Mouse (Mus musculus) hindbrain, embryonic 11.5 days (tissue): ENCODE measurements at regions not wholly inside any gene's neighbourhood (a gene's known extent, or its start where the extent isn't known, plus 50 kb on each side); places are given as distances from the start of the nearest gene placed in this dataset.

Source experiments
- ATAC-seq: fragments of 200-750 bp; cut with Nextera tagmentation; 2 replicates; pipeline ENCODE4 v1.8.0; 2017; ENCODE audit warnings: mild to moderate bottlenecking, moderate TSS enrichment, moderate library complexity; ENCODE audit not compliant: low FRiP score
- DNase-seq: peaks from one replicate; pipeline ENCODE4 v3.0.0-alpha.2; 2015; ENCODE audit warnings: low spot score
- H3K27ac ChIP-seq: fragments of 300-500 bp; sonication (generic); 2 replicates; pipeline ENCODE4 v1.5.1; 2014; ENCODE audit warnings: mild to moderate bottlenecking, low read depth, low read length
- H3K27me3 ChIP-seq: fragments of 300-500 bp; sonication (generic); 2 replicates; pipeline ENCODE4 v1.6.1; 2014; ENCODE audit warnings: mild to moderate bottlenecking, low read length, moderate library complexity, mixed read lengths; ENCODE audit not compliant: control insufficient read depth, insufficient read depth
- H3K36me3 ChIP-seq: fragments of 300-500 bp; sonication (generic); 2 replicates; pipeline ENCODE4 v1.6.1; 2014; ENCODE audit warnings: mild to moderate bottlenecking, low read length, moderate library complexity, mixed read lengths; ENCODE audit not compliant: control insufficient read depth, insufficient read depth
- H3K4me1 ChIP-seq: fragments of 300-500 bp; sonication (generic); replicated peaks from 2 replicates; pipeline ENCODE4 v1.6.1; 2014; ENCODE audit warnings: low read length, mixed read lengths; ENCODE audit not compliant: control insufficient read depth, insufficient read depth
- H3K4me2 ChIP-seq: fragments of 300-500 bp; sonication (generic); replicated peaks from 2 replicates; pipeline ENCODE4 v1.6.1; 2014; ENCODE audit warnings: mild to moderate bottlenecking, low read depth, low read length
- H3K4me3 ChIP-seq: fragments of 300-500 bp; sonication (generic); 2 replicates; pipeline ENCODE4 v1.5.1; 2014; ENCODE audit warnings: low read depth, low read length
- H3K9ac ChIP-seq: fragments of 300-500 bp; sonication (generic); 2 replicates; pipeline ENCODE4 v1.6.1; 2014; ENCODE audit warnings: low read depth, low read length
- H3K9me3 ChIP-seq: fragments of 300-500 bp; sonication (generic); 2 replicates; pipeline ENCODE4 v1.6.1; 2016; ENCODE audit warnings: low read length; ENCODE audit not compliant: control insufficient read depth
- WGBS: fragments of 180-500 bp; shearing (Covaris S2); extraction: QIAGEN DNeasy Blood & Tissue Kit; methylation state at CpG from one replicate; pipeline ENCODE4 v1.1.7; 2014; 5-methylcytosine and 5-hydroxymethylcytosine counted together

GRCm38 (mm10) chr2:166252107-166252506, 96.6 kb upstream of the Sulf2 start:
- 88% methylated on average over 3 of the region's 3 CpGs for WGBS
- Histone ChIP-seq H3K9ac (no peak overlapping the region), H3K9me3 (no peaks in the 10 kb centered on the region), H3K27ac (no peak overlapping the region), H3K4me3 (no peak overlapping the region), H3K4me2 (no peak overlapping the region), H3K27me3 (no peaks in the 10 kb centered on the region), H3K4me1 (peaks cover 3% of the 10 kb centered on the region; the same call in 1 of the 2 replicates), H3K36me3 (no peaks in the 10 kb centered on the region)
- ATAC-seq: no peak
- DNase-seq: no peak

- no peak for DNase-seq
Measured at GRCm38 (mm10) chr2:166251421-166251820, 96.0 kb upstream of the Sulf2 start.

GRCm38 (mm10) chr2:166250571-166250970, 95.1 kb upstream of the Sulf2 start:
- no peak overlapping the region for H3K9ac ChIP-seq
- WGBS: 87% methylated on average over 10 of the region's 10 CpGs
- H3K27ac ChIP-seq: no peak overlapping the region
- no peaks in the 10 kb centered on the region for H3K27me3 ChIP-seq
- no peak overlapping the region for H3K4me3 ChIP-seq
- H3K4me1 ChIP-seq: peaks cover 3% of the 10 kb centered on the region; the same call in 1 of the 2 replicates
- H3K36me3 ChIP-seq: no peaks in the 10 kb centered on the region
- DNase-seq: no peak
- H3K9me3 ChIP-seq: no peaks in the 10 kb centered on the region
- no peak for ATAC-seq
- H3K4me2 ChIP-seq: no peak overlapping the region

More at GRCm38 (mm10) chr2:166251421-166251820, 96.0 kb upstream of the Sulf2 start:
- no peaks in the 10 kb centered on the region for H3K9me3 ChIP-seq
- no peak overlapping the region for H3K4me3 ChIP-seq
- H3K9ac ChIP-seq: no peak overlapping the region
- no peak overlapping the region for H3K27ac ChIP-seq
- no peak overlapping the region for H3K4me2 ChIP-seq
- ATAC-seq: no peak
- H3K27me3 ChIP-seq: no peaks in the 10 kb centered on the region
- 52% methylated on average over 5 of the region's 5 CpGs for WGBS
- H3K36me3 ChIP-seq: no peaks in the 10 kb centered on the region
- H3K4me1 ChIP-seq: peaks cover 3% of the 10 kb centered on the region; the same call in 1 of the 2 replicates

- no peak overlapping the region for H3K4me3 ChIP-seq
- H3K9ac ChIP-seq: no peak overlapping the region
- H3K9me3 ChIP-seq: no peaks in the 10 kb centered on the region
- peaks cover 3% of the 10 kb centered on the region; the same call in 1 of the 2 replicates for H3K4me1 ChIP-seq
- H3K36me3 ChIP-seq: no peaks in the 10 kb centered on the region
- no peak overlapping the region for H3K27ac ChIP-seq
- no peaks in the 10 kb centered on the region for H3K27me3 ChIP-seq
- H3K4me2 ChIP-seq: no peak overlapping the region
- DNase-seq (no peak), ATAC-seq (no peak)
- WGBS: 39% methylated on average over 7 of the region's 7 CpGs
Measured at GRCm38 (mm10) chr2:166249338-166249950, 94.0 kb upstream of the Sulf2 start.

- no peak overlapping the region for H3K27ac ChIP-seq
- H3K4me2 ChIP-seq: no peak overlapping the region
- no peaks in the 10 kb centered on the region for H3K9me3 ChIP-seq
- no peak for DNase-seq
- no peaks in the 10 kb centered on the region for H3K36me3 ChIP-seq
- ATAC-seq: no peak
- H3K9ac ChIP-seq: no peak overlapping the region
- no peak overlapping the region for H3K4me3 ChIP-seq
- 83% methylated on average over 16 of the region's 17 CpGs for WGBS
- H3K27me3 ChIP-seq: no peaks in the 10 kb centered on the region
- peaks cover 3% of the 10 kb centered on the region; the same call in 1 of the 2 replicates for H3K4me1 ChIP-seq
Measured at GRCm38 (mm10) chr2:166246401-166247189, 91.1 kb upstream of the Sulf2 start.

GRCm38 (mm10) chr2:166245219-166245618, 89.8 kb upstream of the Sulf2 start:
- Histone ChIP-seq H3K9me3 (no peaks in the 10 kb centered on the region), H3K36me3 (no peaks in the 10 kb centered on the region), H3K4me2 (no peak overlapping the region), H3K27me3 (no peaks in the 10 kb centered on the region), H3K27ac (no peak overlapping the region), H3K9ac (no peak overlapping the region), H3K4me3 (no peak overlapping the region), H3K4me1 (peaks cover 3% of the 10 kb centered on the region; the same call in 1 of the 2 replicates)
- 60% methylated on average over 8 of the region's 8 CpGs for WGBS
- no peak for ATAC-seq
- no peak for DNase-seq

- Histone ChIP-seq H3K4me1 (0 out of 2 replicates have a peak, but pooled peaks cover 3% of the 10 kb centered on the region), H3K4me2 (no peak overlapping the region), H3K9ac (no peak overlapping the region), H3K9me3 (no peaks in the 10 kb centered on the region; the same call in 1 of the 2 replicates), H3K27me3 (no peaks in the 10 kb centered on the region), H3K36me3 (no peaks in the 10 kb centered on the region), H3K27ac (no peak overlapping the region), H3K4me3 (no peak overlapping the region)
- DNase-seq: no peak
- ATAC-seq: no peak
- WGBS: 70% methylated on average over 14 of the region's 14 CpGs
Measured at GRCm38 (mm10) chr2:166242786-166243521, 87.5 kb upstream of the Sulf2 start.

- DNase-seq (no peak), ATAC-seq (no peak)
- no peak overlapping the region for H3K4me2 ChIP-seq
- no peaks in the 10 kb centered on the region for H3K27me3 ChIP-seq
- no peak overlapping the region for H3K4me3 ChIP-seq
- no peaks in the 10 kb centered on the region for H3K36me3 ChIP-seq
- H3K4me1 ChIP-seq: peaks cover 8% of the 10 kb centered on the region
- H3K27ac ChIP-seq: no peak overlapping the region
- WGBS: 92% methylated on average over 3 of the region's 3 CpGs
- no peaks in the 10 kb centered on the region; the same call in 1 of the 2 replicates for H3K9me3 ChIP-seq
- H3K9ac ChIP-seq: no peak overlapping the region
Measured at GRCm38 (mm10) chr2:166241310-166241709, 85.8 kb upstream of the Sulf2 start.
